In genomic region chr5:116478607-116479371, GRCm38 (mm10) we compare ENCODE assay signal across 22 mouse cellular contexts. TPM values are rescaled to one million over a fixed set of nuclear protein-coding genes. Genes with fewer than 3 reads are reported as not detected.
DNase-seq lines count a peak whose midpoint lies in the region; ATAC-seq and TF ChIP-seq lines count a peak whose summit lies in the region.
"Had no signal": no experiment of that assay in that cellular context is flagged by ENCODE, and none has a peak within 500 bp of the region (broad histone marks: within the 10 kb centered on the region; RNA-seq: fewer than 3 reads in every experiment).

No protein-coding gene starts in this region.

- H3K4me2 ChIP-seq in lung, embryonic 15.5 days: no peak overlapping the region
- H3K4me2 ChIP-seq: forebrain, embryonic 15.5 days; heart, embryonic 11.5 days; midbrain, embryonic 12.5 days; neural tube, embryonic 13.5 days had no signal

- ATAC-seq in lung, embryonic 15.5 days (ENCODE audit: borderline replicate concordance, extremely low read depth, low FRiP score, low TSS enrichment): peak; percentile 81; the same call in 1 of the 2 replicates
- ATAC-seq: forebrain, embryonic 15.5 days; hindbrain, embryonic 16.5 days; intestine, embryonic 16.5 days had no signal

- no peaks in the 10 kb centered on the region for H3K9me3 ChIP-seq in lung, embryonic 15.5 days
- H3K9me3 ChIP-seq: forebrain, embryonic 15.5 days; midbrain, embryonic 12.5 days; neural tube, embryonic 13.5 days had no signal

- no peak overlapping the region for H3K9ac ChIP-seq in lung, embryonic 15.5 days
- H3K9ac ChIP-seq: forebrain, embryonic 15.5 days; liver, embryonic 14.5 days; midbrain, embryonic 12.5 days; neural tube, embryonic 13.5 days had no signal

- no peaks in the 10 kb centered on the region for H3K4me1 ChIP-seq in lung, embryonic 15.5 days

- H3K36me3 ChIP-seq in lung, embryonic 15.5 days: no peaks in the 10 kb centered on the region

- no peak for TF ChIP-seq CTCF in brain, embryonic 14.5 days (IDR thresholded peaks at IDR 0.05; ENCODE audit: borderline replicate concordance, extremely low read depth, insufficient read depth, insufficient read length)

- WGBS in lung, embryonic 15.5 days: 63% methylated on average over 18 of the region's 18 CpGs

- peak overlapping the region; percentile 31; the same call in 1 of the 2 replicates for H3K27ac ChIP-seq in lung, embryonic 15.5 days
- H3K27ac ChIP-seq: forebrain, embryonic 15.5 days; liver, embryonic 14.5 days; midbrain, embryonic 12.5 days; neural tube, embryonic 13.5 days had no signal

- no peak overlapping the region for H3K4me3 ChIP-seq in lung, embryonic 15.5 days
- H3K4me3 ChIP-seq: forebrain, embryonic 15.5 days; midbrain, embryonic 12.5 days; neural tube, embryonic 13.5 days had no signal

- no peaks in the 10 kb centered on the region for H3K27me3 ChIP-seq in lung, embryonic 15.5 days
- H3K27me3 ChIP-seq: forebrain, embryonic 15.5 days; midbrain, embryonic 12.5 days; neural tube, embryonic 13.5 days had no signal

- no peak for TF ChIP-seq POLR2A in brain, embryonic 14.5 days (IDR thresholded peaks at IDR 0.05; ENCODE audit: borderline replicate concordance, extremely low read depth, insufficient read depth, insufficient read length, poor library complexity, severe bottlenecking)

- DNase-seq in cerebellum, adult 9-11 months: peak; percentile 32
- no peak for DNase-seq in cerebellum, adult 9-10 months
- no peak for DNase-seq in lung, adult 18-20 months
- DNase-seq in brain, embryonic 14.5 days (ENCODE audit: low read depth): peak; percentile 69
- DNase-seq in lung, postnatal 36 days: peak; percentile 33
- no peak for DNase-seq in kidney, postnatal 14 days
- DNase-seq: adrenal gland, postnatal 36 days; cerebellum, adult 11-12 months; gastrocnemius, postnatal 10 days; kidney, adult 9 months; kidney, postnatal 25 days; layer of hippocampus, postnatal 36 days; thymus, adult 18-20 months; thymus, postnatal 36 days had no signal

RNA-seq across cellular contexts. Expression of gene Hspb8, which starts 56.1 kb away (rescaled TPM):
- polyA plus RNA-seq in lung, embryonic 15.5 days (2015; fragmentation: Nextera tagmentation; extraction: Ambion mirVana): 15.7 and 16.0 TPM in 2 replicates
- 7.3 and 7.8 TPM in 2 replicates for polyA plus RNA-seq in brain, embryonic 14.5 days (2012; rRNA removed)

Comparison
In these comparisons a context has a peak if more than half of its experiments do, and no peak if none do; other contexts are left out.
1. DNase-seq: peak in cerebellum, adult 9-11 months (single experiment), brain, embryonic 14.5 days (single experiment) and lung, postnatal 36 days (single experiment); none in cerebellum, adult 9-10 months (single experiment), lung, adult 18-20 months (0 of 2) and kidney, postnatal 14 days (single experiment).